Mouse (Mus musculus): ENCODE measurements around the gene Spag9.
"Not testable (repeated sequence)": the region's sequence is repeated elsewhere in the genome, so short reads cannot be mapped to it uniquely, and the experiment has no call there.

The Spag9 gene

GRCm38 (mm10) chr11:93986298-93986697 lies 9.6 kb upstream of the Spag9 start:
- no peak for DNase-seq (ENCODE audit: low spot score)

- no peak for DNase-seq (ENCODE audit: low spot score)
Measured at GRCm38 (mm10) chr11:93987026-93987425, 8.9 kb upstream of the Spag9 start.

- DNase-seq (ENCODE audit: low spot score) = no peak
Measured at GRCm38 (mm10) chr11:93987625-93988327, 8.1 kb upstream of the Spag9 start.

- no peak for DNase-seq (ENCODE audit: low spot score)
Measured at GRCm38 (mm10) chr11:93988328-93989062, 7.4 kb upstream of the Spag9 start.

- DNase-seq (ENCODE audit: low spot score) = no peak
Measured at GRCm38 (mm10) chr11:93994531-93994930, 1.4 kb upstream of the Spag9 start.

- DNase-seq (ENCODE audit: low spot score) = peak; percentile 86
Measured at GRCm38 (mm10) chr11:93995111-93995719, 676 bp upstream of the Spag9 start.

- DNase-seq (ENCODE audit: low spot score) = peak; percentile 47
Measured at GRCm38 (mm10) chr11:93996306-93997140, 632 bp downstream of the Spag9 start.

- DNase-seq (ENCODE audit: low spot score) = no peak
Measured at GRCm38 (mm10) chr11:93997141-93997775, 1.4 kb downstream of the Spag9 start.

GRCm38 (mm10) chr11:93999276-93999675 lies 3.4 kb downstream of the Spag9 start:
- DNase-seq (ENCODE audit: low spot score) = no peak

- no peak for DNase-seq (ENCODE audit: low spot score)
Measured at GRCm38 (mm10) chr11:94003346-94003745, 7.5 kb downstream of the Spag9 start.

GRCm38 (mm10) chr11:94019091-94019490 lies 23.2 kb downstream of the Spag9 start:
- no peak for DNase-seq (ENCODE audit: low spot score)

- no peak for DNase-seq (ENCODE audit: low spot score)
Measured at GRCm38 (mm10) chr11:94020403-94020802, 24.5 kb downstream of the Spag9 start.

- no peak for DNase-seq (ENCODE audit: low spot score)
Measured at GRCm38 (mm10) chr11:94026289-94026688, 30.4 kb downstream of the Spag9 start.

- DNase-seq (ENCODE audit: low spot score) = no peak
Measured at GRCm38 (mm10) chr11:94032084-94032483, 36.2 kb downstream of the Spag9 start.

GRCm38 (mm10) chr11:94032971-94033370 lies 37.1 kb downstream of the Spag9 start:
- no peak for DNase-seq (ENCODE audit: low spot score)

GRCm38 (mm10) chr11:94035974-94036373 lies 40.1 kb downstream of the Spag9 start:
- DNase-seq (ENCODE audit: low spot score) = no peak

GRCm38 (mm10) chr11:94041475-94041874 lies 45.6 kb downstream of the Spag9 start:
- no peak for DNase-seq (ENCODE audit: low spot score)

GRCm38 (mm10) chr11:94042301-94042700 lies 46.4 kb downstream of the Spag9 start:
- not testable (repeated sequence) for DNase-seq (ENCODE audit: low spot score)

GRCm38 (mm10) chr11:94043998-94044985 lies 48.4 kb downstream of the Spag9 start:
- DNase-seq (ENCODE audit: low spot score) = peak; percentile 91

- DNase-seq (ENCODE audit: low spot score) = no peak
Measured at GRCm38 (mm10) chr11:94045016-94045415, 49.1 kb downstream of the Spag9 start.

All from left cerebral cortex, adult 11 months (tissue).